Mouse (Mus musculus) MEL (cell line): ENCODE data around the gene Mrtfb. TPM values are rescaled to one million over a fixed set of nuclear protein-coding genes. Genes with fewer than 3 reads are reported as not detected.

Experiments
- DNase-seq: peaks from one replicate; pipeline ENCODE4 v3.0.0; 2011; ENCODE audit warnings: low read depth, low spot score
- H3K27ac ChIP-seq: 2 replicates; pipeline ENCODE4 v1.5.1; 2012; ENCODE audit warnings: low read depth, mild to moderate bottlenecking, control low read depth, low read length, moderate library complexity; ENCODE audit not compliant: control insufficient read depth
- H3K27me3 ChIP-seq, 2 experiments: fragments of 150-350 bp in 1 of 2; sonication (generic) in 1 of 2; 2 replicates each; pipeline ENCODE4 v1.6.1; 2012; ENCODE audit warnings: low read length in 2 of 2, mild to moderate bottlenecking in 2 of 2, improper control_type of control experiment in 1 of 2, moderate library complexity in 1 of 2; ENCODE audit not compliant: insufficient read depth in 2 of 2, control insufficient read depth in 1 of 2
- H3K36me3 ChIP-seq, 2 experiments: 2 replicates each; pipeline ENCODE4 v1.6.1; 2012 to 2014; ENCODE audit warnings: low read length in 2 of 2, improper control_type of control experiment in 1 of 2, inconsistent platforms in 1 of 2, mild to moderate bottlenecking in 1 of 2; ENCODE audit not compliant: insufficient read depth in 2 of 2, control insufficient read depth in 1 of 2
- H3K4me1 ChIP-seq, 2 experiments: fragments of 150-350 bp in 1 of 2; sonication (generic) in 1 of 2; 2 replicates each; pipeline ENCODE4 v1.6.1; 2012; ENCODE audit warnings: low read length in 2 of 2, improper control_type of control experiment in 1 of 2, mild to moderate bottlenecking in 1 of 2; ENCODE audit not compliant: insufficient read depth in 2 of 2, control insufficient read depth in 1 of 2
- H3K4me3 ChIP-seq, 2 experiments: fragments of 150-350 bp in 1 of 2; sonication (generic) in 1 of 2; 2 replicates each; pipeline ENCODE4 v1.5.1; 2012; ENCODE audit warnings: low read depth in 2 of 2, low read length in 2 of 2, mild to moderate bottlenecking in 2 of 2, moderate library complexity in 2 of 2, control low read depth in 1 of 2, improper control_type of control experiment in 1 of 2; ENCODE audit not compliant: control insufficient read depth in 1 of 2, insufficient read depth in 1 of 2
- H3K79me2 ChIP-seq: 2 replicates; pipeline ENCODE4 v1.6.1; 2012; ENCODE audit warnings: mild to moderate bottlenecking, low read length, moderate library complexity; ENCODE audit not compliant: control insufficient read depth, poor library complexity, insufficient read depth
- H3K9ac ChIP-seq: 2 replicates; pipeline ENCODE4 v1.6.1; 2012; ENCODE audit warnings: low read depth, mild to moderate bottlenecking, control low read depth, low read length, moderate library complexity; ENCODE audit not compliant: control insufficient read depth, poor library complexity, severe bottlenecking
- H3K9me3 ChIP-seq: fragments of 150-350 bp; sonication (generic); replicated peaks from 2 replicates; pipeline ENCODE4 v1.6.1; 2012; ENCODE audit warnings: mild to moderate bottlenecking, low read length, improper control_type of control experiment, moderate library complexity; ENCODE audit not compliant: insufficient read depth
- E2F4 ChIP-seq: IDR thresholded peaks from 2 replicates; pipeline ENCODE4 v1.6.1; 2011; ENCODE audit warnings: low read depth, low read length, improper control_type of control experiment, borderline replicate concordance
- EP300 ChIP-seq, 2 experiments: IDR thresholded peaks; 2 replicates each; pipeline ENCODE4 v1.6.1; 2011; ENCODE audit warnings: improper control_type of control experiment in 2 of 2, low read length in 2 of 2, low read depth in 1 of 2, mild to moderate bottlenecking in 1 of 2
- ETS1 ChIP-seq: IDR thresholded peaks from 2 replicates; pipeline ENCODE4 v1.6.1; 2012; ENCODE audit warnings: low read depth, mild to moderate bottlenecking, inconsistent platforms, low read length, improper control_type of control experiment, moderate library complexity
- GABPA ChIP-seq: IDR thresholded peaks from 2 replicates; pipeline ENCODE4 v1.6.1; 2012; ENCODE audit warnings: low read depth, mild to moderate bottlenecking, inconsistent platforms, low read length, improper control_type of control experiment, moderate library complexity
- GATA1 ChIP-seq: IDR thresholded peaks from 2 replicates; pipeline ENCODE4 v1.6.1; 2011; ENCODE audit warnings: low read depth, low read length, improper control_type of control experiment
- JUND ChIP-seq: IDR thresholded peaks from 2 replicates; pipeline ENCODE4 v1.6.1; 2011; ENCODE audit warnings: low read depth, mild to moderate bottlenecking, improper control_type of control experiment, low read length
- MAZ ChIP-seq: IDR thresholded peaks from 2 replicates; pipeline ENCODE4 v1.6.1; 2012; ENCODE audit warnings: low read depth, mild to moderate bottlenecking, inconsistent platforms, low read length, improper control_type of control experiment
- MEF2A ChIP-seq: IDR thresholded peaks from 2 replicates; pipeline ENCODE4 v1.6.1; 2014; ENCODE audit warnings: low read depth, mild to moderate bottlenecking, inconsistent platforms, low read length, improper control_type of control experiment; ENCODE audit not compliant: poor library complexity, insufficient replicate concordance, severe bottlenecking; ENCODE audit errors: extremely low read depth
- MXI1 ChIP-seq: IDR thresholded peaks from 2 replicates; pipeline ENCODE4 v1.6.1; 2011; ENCODE audit warnings: mild to moderate bottlenecking, low read depth, low read length, improper control_type of control experiment
- MYB ChIP-seq: IDR thresholded peaks from 2 replicates; pipeline ENCODE4 v1.6.1; 2011; ENCODE audit warnings: mild to moderate bottlenecking, low read depth, low read length, improper control_type of control experiment
- POLR2AphosphoS2 ChIP-seq: IDR thresholded peaks from 2 replicates; pipeline ENCODE4 v1.6.1; 2011; ENCODE audit warnings: low read length, improper control_type of control experiment
- POLR2AphosphoS5 ChIP-seq: IDR thresholded peaks from 2 replicates; pipeline ENCODE4 v1.6.1; 2012; ENCODE audit warnings: low read depth, borderline replicate concordance, mild to moderate bottlenecking, inconsistent platforms, low read length, moderate library complexity, mixed read lengths
- SIN3A ChIP-seq: IDR thresholded peaks from 2 replicates; pipeline ENCODE4 v1.6.1; 2012; ENCODE audit warnings: low read length, improper control_type of control experiment, inconsistent platforms
- TCF12 ChIP-seq: IDR thresholded peaks from 2 replicates; pipeline ENCODE4 v1.6.1; 2014; ENCODE audit warnings: low read depth, mild to moderate bottlenecking, inconsistent platforms, low read length, improper control_type of control experiment, moderate library complexity
- USF1 ChIP-seq: IDR thresholded peaks from 2 replicates; pipeline ENCODE4 v1.6.1; 2014; ENCODE audit warnings: low read depth, mild to moderate bottlenecking, inconsistent platforms, low read length, improper control_type of control experiment, moderate library complexity
- ZNF384 ChIP-seq: IDR thresholded peaks from 2 replicates; pipeline ENCODE4 v1.6.1; 2012; ENCODE audit warnings: low read depth, mild to moderate bottlenecking, inconsistent platforms, low read length, improper control_type of control experiment
- polyA plus RNA-seq, 2 experiments: library from polyadenylated mRNA; stranded (reverse) in 1 of 2; unstranded in 1 of 2; fragments of >175 nt in 1 of 2; fragments of >200 nt in 1 of 2; gene quantifications; 2 replicates each; pipeline versions ENCODE4 v1.2.1 to v1.2.4; 2012; ENCODE audit warnings: low replicate concordance in 2 of 2, low read depth in 1 of 2; ENCODE audit not compliant: insufficient read length in 2 of 2, insufficient read depth in 1 of 2, missing spikeins in 1 of 2
- total RNA-seq: library from RNA; depleted of rRNA; stranded (reverse); fragments of 300-350 nt; gene quantifications from 2 replicates; pipeline ENCODE4 v1.2.3, GENCODE M21; 2012

Gene Mrtfb
- total and polyA plus RNA-seq, 3 experiments, result 2.7 to 6.6 TPM; not detected in 1

GRCm38 (mm10) chr16:13358741-13359140 lies 102.5 kb downstream of the Mrtfb start:
- Histone ChIP-seq H3K4me1 (no peaks in the 10 kb centered on the region), H3K27me3 (no peaks in the 10 kb centered on the region)
- no peak for TF ChIP-seq POLR2AphosphoS2
- no peak for TF ChIP-seq EP300 (IDR thresholded peaks at IDR 0.05; ENCODE audit: low read depth in 1 of 2, low read length in 2 of 2)
- no peak for TF ChIP-seq MAZ
- TF ChIP-seq JUND, result no peak
- TF ChIP-seq GABPA, result no peak
- TF ChIP-seq MYB, result no peak
- TF ChIP-seq TCF12, result no peak
- TF ChIP-seq, all 39 proteins: peak for 0
- Histone ChIP-seq H3K9me3 (no peaks in the 10 kb centered on the region), H3K27ac (no peak overlapping the region), H3K36me3 (no peaks in the 10 kb centered on the region), H3K79me2 (no peaks in the 10 kb centered on the region), H3K9ac (no peak overlapping the region), H3K4me3 (no peak overlapping the region)
- DNase-seq, result no peak

DNA sequence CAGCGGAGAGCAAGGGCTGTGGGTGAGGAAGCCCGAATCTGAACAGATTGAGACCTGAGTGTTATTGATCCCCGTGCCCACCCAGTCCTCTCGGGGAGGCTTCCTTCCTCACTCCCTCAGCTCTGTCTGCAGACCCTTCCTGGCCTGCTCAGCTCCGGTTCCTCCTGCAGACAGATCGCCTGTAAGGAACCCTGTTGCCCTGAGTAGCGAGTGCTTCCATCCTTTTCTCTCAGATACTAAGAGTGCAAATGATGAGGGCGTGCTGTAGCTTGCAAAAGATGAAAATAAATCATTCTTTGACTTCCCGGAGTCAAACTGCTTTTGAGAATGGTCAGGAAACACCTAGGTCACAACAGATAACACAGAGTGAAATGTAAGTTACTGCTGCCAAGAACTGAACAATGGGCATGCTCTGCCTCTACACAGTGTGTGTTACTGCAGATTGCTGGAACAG lies 103.2 kb downstream of the Mrtfb start:
- no peak overlapping the region for H3K4me3 ChIP-seq
- TF ChIP-seq MAZ (no peak), MEF2A (no peak), POLR2AphosphoS2 (no peak)
- TF ChIP-seq, all 39 proteins: peak for 0
- H3K9me3 ChIP-seq, result no peaks in the 10 kb centered on the region
- no peaks in the 10 kb centered on the region for H3K4me1 ChIP-seq
- no peaks in the 10 kb centered on the region for H3K36me3 ChIP-seq
- DNase-seq, result no peak
- no peaks in the 10 kb centered on the region for H3K27me3 ChIP-seq
- no peaks in the 10 kb centered on the region for H3K79me2 ChIP-seq
- H3K27ac ChIP-seq, result no peak overlapping the region
- no peak overlapping the region for H3K9ac ChIP-seq

GRCm38 (mm10) chr16:13360208-13360607 lies 103.9 kb downstream of the Mrtfb start:
- Histone ChIP-seq H3K27me3 (no peaks in the 10 kb centered on the region), H3K27ac (no peak overlapping the region), H3K36me3 (no peaks in the 10 kb centered on the region), H3K4me3 (no peak overlapping the region), H3K9ac (no peak overlapping the region), H3K79me2 (no peaks in the 10 kb centered on the region), H3K4me1 (no peaks in the 10 kb centered on the region), H3K9me3 (no peaks in the 10 kb centered on the region)
- TF ChIP-seq ETS1 (no peak), SIN3A (no peak), POLR2AphosphoS5 (no peak), MXI1 (no peak), E2F4 (no peak), ZNF384 (no peak), USF1 (no peak), GATA1 (no peak)
- no peak for DNase-seq
